Mouse (Mus musculus): ENCODE measurements at regions not wholly inside any gene's neighbourhood (a gene's known extent, or its start where the extent isn't known, plus 50 kb on each side); places are given as distances from the start of the nearest gene placed in this dataset.

DNA sequence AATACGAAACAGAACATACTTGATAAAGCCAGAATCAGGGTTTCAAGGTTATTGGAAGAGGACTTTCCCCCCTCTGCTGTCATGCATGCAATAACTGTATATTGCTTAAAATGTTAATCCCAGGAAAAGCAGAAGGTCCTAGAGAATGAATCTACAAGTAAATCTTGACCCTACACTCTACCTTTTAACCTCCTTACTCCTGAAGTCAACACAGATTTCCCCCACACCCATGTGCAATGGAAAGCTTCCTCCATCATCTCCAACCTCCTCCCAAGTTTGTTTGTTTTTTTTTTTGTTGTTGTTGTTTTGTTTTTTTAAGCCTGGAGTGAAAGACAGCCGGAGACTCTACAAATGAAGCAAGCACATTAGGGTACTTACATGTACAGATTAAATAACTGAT, 55.9 kb upstream of the Ifne start:
- TF ChIP-seq CTCF (IDR thresholded peaks at IDR 0.05; ENCODE audit: extremely low read depth, insufficient read depth, insufficient read length, insufficient replicate concordance) (no peak), POLR2A (IDR thresholded peaks at IDR 0.05; ENCODE audit: low read depth, low read length) (no peak)
